Mouse (Mus musculus) neutrophil, adult 5-6 weeks (primary cell): ENCODE measurements at regions not wholly inside any gene's neighbourhood (a gene's known extent, or its start where the extent isn't known, plus 50 kb on each side); places are given as distances from the start of the nearest gene placed in this dataset.

Experiments used
- ATAC-seq: fragments of 151-379, 151-347 bp; 2 replicates; pipeline ENCODE4 v1.8.0; 2017; ENCODE audit warnings: mild to moderate bottlenecking, moderate TSS enrichment; ENCODE audit not compliant: insufficient number of reproducible peaks, poor library complexity, low FRiP score, severe bottlenecking; ENCODE audit errors: extremely low read depth

DNA sequence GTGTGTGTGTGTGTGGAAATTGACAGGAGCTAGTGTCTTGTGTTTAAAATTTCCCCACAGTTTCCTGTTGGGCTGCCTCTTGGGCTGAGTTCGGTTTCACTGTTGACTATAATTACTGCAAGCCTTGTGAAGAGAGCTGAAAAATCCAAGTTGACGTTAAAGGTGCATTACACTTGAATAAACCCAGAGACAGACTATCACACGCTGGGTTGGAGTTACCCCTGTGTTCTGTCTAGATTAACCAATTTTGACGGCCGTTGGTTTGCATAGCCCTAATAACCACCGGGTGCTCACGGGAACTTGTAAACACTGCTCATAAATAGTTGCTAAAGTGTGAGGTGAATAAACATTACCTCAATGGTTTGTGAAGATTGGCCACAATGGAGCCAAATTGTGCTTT lies 398.1 kb downstream of the Fgf9 start:
- ATAC-seq: no peak

DNA sequence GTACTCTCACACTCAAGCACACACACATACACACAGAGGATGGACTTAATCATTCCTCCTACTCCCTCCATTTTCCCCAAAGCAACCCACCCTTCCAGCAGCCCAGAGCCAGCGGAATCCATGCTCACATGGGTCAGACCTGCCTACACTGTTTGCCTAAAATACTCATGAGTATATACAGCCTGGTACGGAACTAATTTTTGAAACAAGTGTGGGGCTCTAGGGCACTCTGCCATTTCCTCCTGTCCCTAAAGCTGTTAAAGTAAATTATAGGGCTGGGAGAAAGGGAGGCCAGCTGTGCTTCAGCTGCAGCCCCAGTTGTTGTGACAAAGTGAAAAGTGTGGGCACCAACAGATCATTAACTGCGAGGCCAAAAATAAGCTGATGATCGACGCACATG lies 397.5 kb downstream of the Fgf9 start:
- ATAC-seq: no peak

DNA sequence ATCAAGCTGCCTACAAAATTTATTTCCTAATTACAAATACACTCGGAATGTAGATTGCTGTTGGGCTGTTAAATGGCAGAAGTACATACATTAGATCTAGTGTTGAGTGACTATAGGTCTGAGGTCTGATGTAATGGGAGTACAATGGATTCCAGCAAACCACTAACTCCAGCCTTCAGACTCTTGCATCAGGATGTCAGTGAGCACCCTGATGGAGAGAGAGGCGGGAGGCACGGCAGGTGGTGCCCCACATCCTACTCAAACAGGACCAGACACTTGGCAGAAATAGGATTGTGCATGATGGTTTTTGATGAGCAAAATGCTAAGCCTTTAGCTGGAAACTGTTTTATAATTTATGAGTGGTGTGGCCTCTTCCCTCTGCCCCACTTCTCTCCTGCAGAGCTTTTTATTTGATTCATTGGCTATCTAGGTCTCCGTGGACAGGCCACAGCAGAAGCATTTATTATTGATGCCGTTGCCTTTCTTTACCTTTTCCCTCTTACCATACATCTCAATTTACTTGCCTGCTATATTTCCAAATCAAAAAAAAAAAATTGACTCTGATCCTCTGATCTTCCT lies 376.5 kb downstream of the Fgf9 start:
- ATAC-seq: no peak

DNA sequence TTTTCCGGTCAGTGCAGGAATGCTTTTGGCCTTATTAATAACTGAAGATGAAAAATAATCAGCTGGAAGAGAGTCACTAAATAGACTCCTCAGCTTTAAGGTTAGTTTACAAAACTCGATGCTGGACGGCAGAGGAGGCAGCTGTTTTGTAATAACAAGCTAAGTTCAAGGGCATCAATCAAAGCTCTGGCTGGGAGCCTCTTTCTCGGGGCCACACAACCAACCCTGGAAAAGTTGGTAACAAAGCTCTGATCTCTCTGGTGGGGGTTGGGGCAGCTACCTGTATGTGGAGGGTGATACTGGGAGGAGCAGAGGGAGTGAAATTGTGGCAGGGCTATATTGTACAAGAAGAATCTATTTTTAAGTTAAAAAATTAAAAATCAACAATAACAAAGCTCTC lies 374.1 kb downstream of the Fgf9 start:
- ATAC-seq: no peak

- no peak for ATAC-seq
Observed at GRCm38 (mm10) chr14:58442501-58442900, 372.2 kb downstream of the Fgf9 start.

GRCm38 (mm10) chr14:58439963-58440362 lies 369.6 kb downstream of the Fgf9 start:
- ATAC-seq: no peak

DNA sequence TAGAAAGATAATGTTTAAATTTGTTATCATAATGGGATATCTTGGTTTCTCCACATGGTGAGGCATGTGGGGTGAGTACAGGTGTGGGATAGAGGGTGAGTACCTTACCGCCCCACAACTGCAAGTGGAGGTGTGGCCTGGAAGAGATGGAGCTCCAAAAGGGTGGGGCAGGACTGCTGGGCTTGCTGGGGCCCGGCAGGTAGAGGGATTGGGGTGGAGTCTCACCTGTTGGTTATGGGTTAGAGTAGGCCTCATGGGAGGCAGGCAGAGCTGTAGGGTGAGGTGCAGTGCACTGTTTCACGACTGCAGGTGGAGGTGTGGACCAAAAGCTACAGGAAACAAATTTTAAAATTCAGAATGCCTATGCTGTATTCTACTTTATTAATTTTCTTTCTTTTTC lies 365.7 kb downstream of the Fgf9 start:
- no peak for ATAC-seq

- no peak for ATAC-seq
Observed at GRCm38 (mm10) chr14:58426472-58426871, 356.1 kb downstream of the Fgf9 start.

- no peak for ATAC-seq
Observed at GRCm38 (mm10) chr14:58421904-58422303, 351.6 kb downstream of the Fgf9 start.

GRCm38 (mm10) chr14:58417545-58417944 lies 347.2 kb downstream of the Fgf9 start:
- no peak for ATAC-seq

DNA sequence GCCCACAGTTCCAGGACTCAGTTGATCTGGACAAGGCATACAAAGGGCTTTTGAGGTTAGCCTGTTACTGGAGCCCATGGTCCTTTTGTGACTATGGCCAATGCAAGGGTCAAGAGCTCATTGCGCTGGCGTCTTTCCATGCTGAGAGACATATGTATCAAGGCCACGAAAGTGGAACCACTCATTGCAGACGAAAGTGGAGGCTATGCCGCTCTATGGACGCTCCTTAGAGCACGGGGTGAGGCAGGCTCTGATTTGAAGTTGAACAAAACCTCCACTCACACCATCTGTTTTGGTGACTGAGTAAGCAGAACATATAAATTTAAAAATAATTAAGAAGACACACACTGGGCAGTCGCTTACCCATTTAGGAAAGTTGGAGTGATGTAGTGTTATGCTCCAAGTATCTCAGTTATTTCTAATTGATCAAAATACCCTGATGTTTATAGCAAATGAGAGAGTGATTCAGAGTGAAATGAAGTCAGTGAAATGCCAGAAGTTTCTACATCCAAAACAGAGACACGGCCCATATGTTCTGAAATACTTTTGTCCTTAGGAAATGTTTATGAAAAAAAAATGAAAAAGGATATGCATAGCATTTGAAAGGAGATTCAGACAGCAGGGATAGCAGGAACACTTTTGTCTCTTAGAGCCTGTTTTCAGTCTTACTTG lies 321.8 kb downstream of the Fgf9 start:
- ATAC-seq: no peak

- no peak for ATAC-seq
Observed at GRCm38 (mm10) chr14:58390741-58391140, 320.4 kb downstream of the Fgf9 start.

GRCm38 (mm10) chr14:58387348-58388000 lies 317.1 kb downstream of the Fgf9 start:
- ATAC-seq: no peak

DNA sequence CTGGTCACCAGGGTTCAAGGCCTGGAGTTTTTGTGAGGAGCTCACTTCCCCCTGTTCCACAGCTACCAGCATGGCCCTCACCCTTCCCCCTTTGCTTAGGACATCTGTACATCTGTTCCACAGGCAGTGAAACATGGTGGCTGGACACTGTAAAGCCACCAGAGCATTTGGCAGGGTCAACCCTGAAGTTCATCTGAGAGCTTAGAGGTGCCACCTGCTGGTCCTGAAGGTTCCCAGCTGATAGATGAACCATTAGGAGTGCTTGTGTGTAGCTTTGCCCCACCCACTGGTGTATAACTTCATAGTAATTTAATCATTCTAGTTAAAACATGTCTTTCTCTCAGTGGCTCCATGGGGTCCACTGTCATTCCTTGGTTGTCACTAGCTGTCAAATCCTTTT lies 304.7 kb downstream of the Fgf9 start:
- no peak for ATAC-seq

- ATAC-seq: no peak
Observed at GRCm38 (mm10) chr14:58356824-58357223, 286.5 kb downstream of the Fgf9 start.

GRCm38 (mm10) chr14:58352986-58353385 lies 282.6 kb downstream of the Fgf9 start:
- ATAC-seq: no peak

GRCm38 (mm10) chr14:58336148-58336547 lies 265.8 kb downstream of the Fgf9 start:
- ATAC-seq: no peak

DNA sequence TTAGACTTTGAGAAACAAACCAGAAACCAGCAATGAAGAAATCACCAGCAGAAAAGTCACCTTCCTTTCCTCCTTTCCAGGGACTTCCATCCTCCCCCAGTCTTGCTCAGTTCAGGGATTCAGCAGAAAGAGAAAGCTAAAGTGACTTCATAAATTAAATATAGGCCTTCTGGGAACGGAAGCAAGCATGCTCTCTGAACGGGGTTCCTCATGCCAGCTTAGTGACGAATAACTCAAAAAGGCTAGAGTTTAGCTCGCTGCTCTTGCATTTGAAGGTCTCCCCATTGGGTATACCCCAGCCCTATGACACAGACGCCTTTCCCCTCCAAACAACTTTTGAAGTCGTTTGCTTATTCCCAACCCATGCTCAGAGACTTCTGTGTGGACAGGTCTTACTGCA lies 252.8 kb downstream of the Fgf9 start:
- ATAC-seq: no peak

GRCm38 (mm10) chr14:58322461-58322860 lies 252.1 kb downstream of the Fgf9 start:
- ATAC-seq: no peak

DNA sequence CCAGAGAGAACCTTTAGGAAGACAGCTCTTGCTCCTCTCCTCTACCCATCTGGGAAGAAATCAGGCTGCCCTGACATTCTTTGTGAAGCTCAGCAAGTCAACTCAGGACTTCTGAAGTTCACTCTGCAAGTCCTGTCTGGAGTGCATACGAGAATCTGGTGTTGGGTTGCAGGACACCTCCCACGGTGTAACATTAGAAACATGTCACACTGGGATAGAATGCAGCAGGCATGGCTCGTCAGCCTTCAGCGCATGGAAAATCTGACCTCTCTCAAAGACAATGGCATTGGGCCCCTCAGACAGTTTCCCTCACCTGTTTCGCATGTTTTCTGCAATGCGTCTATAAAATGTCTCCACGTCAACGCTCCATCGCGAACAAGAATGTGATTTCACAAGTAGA lies 251.5 kb downstream of the Fgf9 start:
- ATAC-seq: no peak
